Mouse (Mus musculus): ENCODE measurements at regions not wholly inside any gene's neighbourhood (a gene's known extent, or its start where the extent isn't known, plus 50 kb on each side); places are given as distances from the start of the nearest gene placed in this dataset.
A peak's percentile ranks its signal among the peaks of the same experiment; 100 is the strongest.

GRCm38 (mm10) chr3:143512517-143513249, 630.9 kb upstream of the Pkn2 start:
- H3K4me2 ChIP-seq (replicated peaks): no peak overlapping the region
- no peaks in the 10 kb centered on the region for H3K4me1 ChIP-seq
- H3K27ac ChIP-seq (replicated peaks): no peak overlapping the region
- H3K36me3 ChIP-seq: no peaks in the 10 kb centered on the region
- H3K27me3 ChIP-seq: no peaks in the 10 kb centered on the region
- no peaks in the 10 kb centered on the region for H3K9me3 ChIP-seq
- H3K9ac ChIP-seq (replicated peaks): no peak overlapping the region
- no peak overlapping the region for H3K4me3 ChIP-seq
- 78% methylated on average over 6 of the region's 6 CpGs for WGBS
- 0 out of 2 replicates have a peak, but pooled peaks have one; percentile 8 for ATAC-seq (ENCODE audit: low FRiP score, low read depth)

DNA sequence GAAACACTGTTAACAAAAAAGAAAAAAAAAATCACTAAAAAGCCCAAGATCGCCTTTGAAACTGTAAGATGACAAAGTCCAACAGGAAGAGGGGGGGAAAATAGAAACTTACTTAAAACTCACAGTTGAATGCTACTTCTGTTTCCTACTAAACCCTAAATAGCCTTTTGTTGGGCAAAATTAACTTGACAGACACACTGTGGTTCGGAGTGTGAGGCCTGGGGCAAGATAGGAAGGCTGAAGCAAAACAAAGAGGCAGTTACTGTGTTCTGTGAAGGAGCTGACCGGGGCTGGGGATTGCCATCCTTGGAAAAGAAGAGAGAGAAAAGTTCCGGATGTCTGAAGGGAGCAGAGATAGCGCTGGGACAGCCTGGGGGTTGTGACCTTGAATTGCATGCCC, 627.7 kb upstream of the Pkn2 start:
- Histone ChIP-seq H3K9ac (replicated peaks) (no peak overlapping the region), H3K36me3 (no peaks in the 10 kb centered on the region), H3K9me3 (no peaks in the 10 kb centered on the region), H3K27me3 (no peaks in the 10 kb centered on the region), H3K4me3 (no peak overlapping the region), H3K4me2 (replicated peaks) (no peak overlapping the region), H3K27ac (replicated peaks) (no peak overlapping the region), H3K4me1 (no peaks in the 10 kb centered on the region)
- WGBS: 57% methylated on average over 5 of the region's 5 CpGs
- ATAC-seq (ENCODE audit: low FRiP score, low read depth): no peak

- H3K4me3 ChIP-seq: no peak overlapping the region
- H3K27ac ChIP-seq (replicated peaks): no peak overlapping the region
- H3K4me1 ChIP-seq: no peaks in the 10 kb centered on the region
- H3K4me2 ChIP-seq (replicated peaks): no peak overlapping the region
- no peaks in the 10 kb centered on the region for H3K9me3 ChIP-seq
- ATAC-seq (ENCODE audit: low FRiP score, low read depth): no peak
- no peaks in the 10 kb centered on the region for H3K27me3 ChIP-seq
- WGBS: 69% methylated on average over 1 of the region's 1 CpGs
- no peaks in the 10 kb centered on the region for H3K36me3 ChIP-seq
- no peak overlapping the region for H3K9ac ChIP-seq (replicated peaks)
Observed at GRCm38 (mm10) chr3:143508280-143508679, 626.5 kb upstream of the Pkn2 start.

- 48% methylated on average over 2 of the region's 2 CpGs for WGBS
- no peak overlapping the region for H3K4me3 ChIP-seq
- no peak for ATAC-seq (ENCODE audit: low FRiP score, low read depth)
- no peak overlapping the region for H3K4me2 ChIP-seq (replicated peaks)
- no peak overlapping the region for H3K9ac ChIP-seq (replicated peaks)
- no peak overlapping the region for H3K27ac ChIP-seq (replicated peaks)
- no peaks in the 10 kb centered on the region for H3K4me1 ChIP-seq
- no peaks in the 10 kb centered on the region for H3K9me3 ChIP-seq
- no peaks in the 10 kb centered on the region for H3K36me3 ChIP-seq
- no peaks in the 10 kb centered on the region for H3K27me3 ChIP-seq
Observed at GRCm38 (mm10) chr3:143501017-143501416, 619.2 kb upstream of the Pkn2 start.

- Histone ChIP-seq H3K36me3 (no peaks in the 10 kb centered on the region), H3K27me3 (no peaks in the 10 kb centered on the region), H3K4me3 (no peak overlapping the region), H3K27ac (replicated peaks) (no peak overlapping the region), H3K9me3 (no peaks in the 10 kb centered on the region), H3K4me2 (replicated peaks) (no peak overlapping the region), H3K4me1 (no peaks in the 10 kb centered on the region), H3K9ac (replicated peaks) (no peak overlapping the region)
- 88% methylated on average over 4 of the region's 4 CpGs for WGBS
- ATAC-seq (ENCODE audit: low FRiP score, low read depth): no peak
Observed at GRCm38 (mm10) chr3:143495389-143495788, 613.6 kb upstream of the Pkn2 start.

DNA sequence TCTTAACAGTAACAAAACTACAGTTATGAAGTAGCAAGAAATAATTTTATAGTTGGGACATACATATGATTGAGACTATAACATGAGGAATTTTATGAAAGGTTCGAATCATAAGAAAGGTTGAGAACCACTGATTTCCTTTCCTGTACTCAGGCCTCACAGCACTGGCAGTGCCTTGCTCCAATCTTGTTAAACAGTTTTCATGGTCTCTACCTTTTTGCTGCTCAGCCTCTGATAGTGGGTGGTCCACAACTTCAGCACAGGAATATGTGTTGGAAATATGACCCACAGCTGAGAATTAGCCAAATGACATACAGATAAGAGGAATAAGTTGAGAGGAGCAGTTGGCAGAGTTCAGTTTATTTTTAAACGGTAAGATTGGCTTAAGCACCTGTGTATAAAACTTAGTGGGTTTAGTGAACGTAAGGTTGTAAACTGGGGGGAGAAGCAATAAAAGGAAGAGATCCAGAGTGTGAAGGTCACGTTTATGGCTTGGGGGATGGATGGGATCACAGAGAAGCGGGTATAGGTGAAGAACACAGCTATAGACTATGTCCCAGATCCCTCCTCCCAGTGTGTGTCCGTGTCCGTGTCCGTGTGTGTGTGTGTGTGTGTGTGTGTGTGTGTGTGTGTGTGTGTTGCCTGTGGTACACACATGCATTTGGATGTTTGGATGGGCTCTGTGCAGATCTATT, 596.3 kb upstream of the Pkn2 start:
- H3K27ac ChIP-seq (replicated peaks): no peak overlapping the region
- H3K9ac ChIP-seq (replicated peaks): no peak overlapping the region
- H3K4me2 ChIP-seq (replicated peaks): no peak overlapping the region
- H3K9me3 ChIP-seq: no peaks in the 10 kb centered on the region
- no peaks in the 10 kb centered on the region for H3K36me3 ChIP-seq
- no peaks in the 10 kb centered on the region for H3K4me1 ChIP-seq
- WGBS: 90% methylated on average over 8 of the region's 8 CpGs
- H3K27me3 ChIP-seq: no peaks in the 10 kb centered on the region
- H3K4me3 ChIP-seq: no peak overlapping the region
- no peak for ATAC-seq (ENCODE audit: low FRiP score, low read depth)

- no peak for ATAC-seq (ENCODE audit: low FRiP score, low read depth)
- no peaks in the 10 kb centered on the region for H3K4me1 ChIP-seq
- no peaks in the 10 kb centered on the region for H3K9me3 ChIP-seq
- H3K27ac ChIP-seq (replicated peaks): no peak overlapping the region
- H3K36me3 ChIP-seq: no peaks in the 10 kb centered on the region
- 78% methylated on average over 5 of the region's 5 CpGs for WGBS
- no peak overlapping the region for H3K4me2 ChIP-seq (replicated peaks)
- H3K9ac ChIP-seq (replicated peaks): no peak overlapping the region
- H3K27me3 ChIP-seq: no peaks in the 10 kb centered on the region
- no peak overlapping the region for H3K4me3 ChIP-seq
Observed at GRCm38 (mm10) chr3:143475461-143475860, 593.7 kb upstream of the Pkn2 start.

- H3K36me3 ChIP-seq: no peaks in the 10 kb centered on the region
- WGBS: 76% methylated on average over 7 of the region's 7 CpGs
- ATAC-seq (ENCODE audit: low FRiP score, low read depth): no peak
- no peak overlapping the region for H3K9ac ChIP-seq (replicated peaks)
- H3K4me2 ChIP-seq (replicated peaks): no peak overlapping the region
- no peak overlapping the region for H3K27ac ChIP-seq (replicated peaks)
- H3K9me3 ChIP-seq: no peaks in the 10 kb centered on the region
- no peaks in the 10 kb centered on the region for H3K27me3 ChIP-seq
- H3K4me1 ChIP-seq: no peaks in the 10 kb centered on the region
- H3K4me3 ChIP-seq: no peak overlapping the region
Observed at GRCm38 (mm10) chr3:143447005-143447709, 565.4 kb upstream of the Pkn2 start.

- 71% methylated on average over 6 of the region's 6 CpGs for WGBS
- Histone ChIP-seq H3K27ac (replicated peaks) (no peak overlapping the region), H3K9ac (replicated peaks) (no peak overlapping the region), H3K27me3 (no peaks in the 10 kb centered on the region), H3K4me2 (replicated peaks) (no peak overlapping the region), H3K36me3 (no peaks in the 10 kb centered on the region), H3K4me3 (no peak overlapping the region), H3K9me3 (no peaks in the 10 kb centered on the region), H3K4me1 (no peaks in the 10 kb centered on the region)
- ATAC-seq (ENCODE audit: low FRiP score, low read depth): no peak
Observed at GRCm38 (mm10) chr3:143417401-143417800, 535.6 kb upstream of the Pkn2 start.

- Histone ChIP-seq H3K4me2 (replicated peaks) (no peak overlapping the region), H3K27me3 (no peaks in the 10 kb centered on the region), H3K27ac (replicated peaks) (no peak overlapping the region), H3K9ac (replicated peaks) (no peak overlapping the region), H3K4me3 (no peak overlapping the region), H3K9me3 (no peaks in the 10 kb centered on the region), H3K36me3 (no peaks in the 10 kb centered on the region), H3K4me1 (no peaks in the 10 kb centered on the region)
- 66% methylated on average over 4 of the region's 4 CpGs for WGBS
- no peak for ATAC-seq (ENCODE audit: low FRiP score, low read depth)
Observed at GRCm38 (mm10) chr3:143411655-143412054, 529.9 kb upstream of the Pkn2 start.

DNA sequence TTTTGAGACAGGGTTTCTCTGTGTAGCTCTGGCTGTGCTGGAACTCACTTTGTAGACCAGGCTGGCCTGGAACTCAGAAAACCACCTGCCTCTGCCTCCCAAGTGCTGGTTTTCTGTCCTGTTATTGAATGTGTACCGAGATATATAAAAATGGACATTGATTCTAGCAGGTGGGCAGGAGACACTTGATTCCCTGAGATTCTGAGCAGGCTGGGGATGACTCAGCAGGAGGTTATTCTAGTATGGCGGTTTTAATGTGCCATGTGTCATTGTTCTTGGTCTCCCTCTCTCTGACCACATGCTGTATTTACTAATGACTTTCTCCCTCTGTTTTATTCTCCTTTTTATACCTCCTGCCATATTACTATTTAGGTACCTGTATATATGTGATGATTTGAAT, 517.2 kb upstream of the Pkn2 start:
- Histone ChIP-seq H3K9me3 (no peaks in the 10 kb centered on the region), H3K27me3 (no peaks in the 10 kb centered on the region), H3K27ac (replicated peaks) (no peak overlapping the region), H3K4me3 (no peak overlapping the region), H3K9ac (replicated peaks) (no peak overlapping the region), H3K4me2 (replicated peaks) (no peak overlapping the region), H3K4me1 (no peaks in the 10 kb centered on the region), H3K36me3 (no peaks in the 10 kb centered on the region)
- ATAC-seq (ENCODE audit: low FRiP score, low read depth): no peak
- WGBS: 75% methylated on average over 2 of the region's 2 CpGs

- Histone ChIP-seq H3K4me1 (no peaks in the 10 kb centered on the region), H3K9ac (replicated peaks) (no peak overlapping the region), H3K4me2 (replicated peaks) (no peak overlapping the region), H3K36me3 (no peaks in the 10 kb centered on the region), H3K9me3 (no peaks in the 10 kb centered on the region), H3K27me3 (no peaks in the 10 kb centered on the region), H3K27ac (replicated peaks) (no peak overlapping the region), H3K4me3 (no peak overlapping the region)
- ATAC-seq (ENCODE audit: low FRiP score, low read depth): no peak
- 82% methylated on average over 1 of the region's 1 CpGs for WGBS
Observed at GRCm38 (mm10) chr3:143384357-143384756, 502.6 kb upstream of the Pkn2 start.
